Mouse (Mus musculus) liver, adult 2 months (tissue): Measurements from ENCODE around the gene Trim65.

Experiments used
- CTCF ChIP-seq: fragments of 200-500 bp; IDR thresholded peaks from 2 replicates; pipeline ENCODE4 v1.5.1; 2011; ENCODE audit warnings: low read depth, low read length, control low read depth
- POLR2A ChIP-seq: fragments of 200-500 bp; IDR thresholded peaks from 2 replicates; pipeline ENCODE4 v1.6.1; 2011; ENCODE audit warnings: low read length, control low read depth; ENCODE audit not compliant: insufficient read depth; ENCODE audit errors: extremely low read depth

DNA sequence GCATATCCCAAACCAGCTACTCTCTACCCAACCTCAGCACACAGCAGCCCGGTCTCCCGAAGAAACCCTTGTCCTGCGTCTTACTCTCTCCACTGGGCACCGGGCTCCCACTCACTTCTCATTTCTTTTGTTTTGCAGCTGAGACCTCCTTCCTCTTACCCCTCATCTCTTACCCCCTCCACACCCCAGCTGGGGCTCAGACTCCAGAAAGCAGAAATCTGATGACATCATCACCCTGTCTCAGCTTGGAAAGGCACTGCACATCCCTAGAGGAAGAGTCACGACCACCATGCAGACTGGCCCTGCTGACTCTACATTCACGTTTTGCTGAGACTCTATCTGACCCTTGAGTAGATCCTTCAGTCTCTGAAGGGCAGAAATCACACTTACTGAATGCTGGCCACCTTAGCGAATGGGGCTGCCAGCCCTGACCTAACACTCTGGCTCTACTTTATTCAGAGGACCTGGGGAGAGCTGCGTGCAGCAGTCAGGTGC is 888 bp downstream of the Trim65 start:
- TF ChIP-seq CTCF (no peak), POLR2A (no peak)
